Mouse (Mus musculus) erythroid progenitor cell, adult 5-6 weeks (primary cell): ENCODE results near the gene E2f4. TPM values are rescaled to one million over a fixed set of nuclear protein-coding genes. Genes with fewer than 3 reads are reported as not detected.
A peak's percentile ranks its signal among the peaks of the same experiment; 100 is the strongest.

Experiments
- ATAC-seq: replicated peaks from 2 replicates; pipeline ENCODE4 v1.8.0; 2016; ENCODE audit warnings: moderate number of reproducible peaks, mild to moderate bottlenecking, moderate TSS enrichment, inconsistent platforms; ENCODE audit not compliant: poor library complexity, low FRiP score, severe bottlenecking
- total RNA-seq, 2 experiments: library from RNA; stranded (forward) in 1 of 2; stranded (reverse) in 1 of 2; fragments of 150-400 nt in 1 of 2; fragments of 186-747, 209-891 nt in 1 of 2; gene quantifications; 2 replicates each; pipeline versions ENCODE4 v1.2.3 to v1.2.4; 2015 to 2017; ENCODE audit warnings: low replicate concordance in 2 of 2

The E2f4 gene
- total RNA-seq, 2 experiments from 2014 or later = 326 to 674 TPM

GRCm38 (mm10) chr8:105339886-105340635 lies 42.6 kb downstream of the E2f4 start:
- no peak for ATAC-seq

- no peak for ATAC-seq
These were observed 43.9 kb downstream of the E2f4 start for GRCm38 (mm10) chr8:105341399-105341798.

- ATAC-seq = no peak
These were observed 45.3 kb downstream of the E2f4 start for GRCm38 (mm10) chr8:105342768-105343167.

GRCm38 (mm10) chr8:105343791-105344574 lies 46.5 kb downstream of the E2f4 start:
- ATAC-seq = no peak

GRCm38 (mm10) chr8:105345061-105345975 lies 47.9 kb downstream of the E2f4 start:
- no peak for ATAC-seq

GRCm38 (mm10) chr8:105346611-105347427 lies 49.4 kb downstream of the E2f4 start:
- 0 out of 2 replicates have a peak, but pooled peaks have one; percentile 1 for ATAC-seq

- peak; percentile 98 for ATAC-seq
These were observed 50.2 kb downstream of the E2f4 start, which contains the start of gene Fhod1 for GRCm38 (mm10) chr8:105347428-105348221. Gene Fhod1 (minus strand): TSS chr8:105347953.

- no peak for ATAC-seq
These were observed 51.1 kb downstream of the E2f4 start, which contains the start of gene Slc9a5 for GRCm38 (mm10) chr8:105348450-105349095. Gene Slc9a5 (plus strand): TSS chr8:105348843.

- no peak for ATAC-seq
These were observed 51.8 kb downstream of the E2f4 start for GRCm38 (mm10) chr8:105349096-105349771.

GRCm38 (mm10) chr8:105350186-105350585 lies 52.7 kb downstream of the E2f4 start:
- no peak for ATAC-seq

- ATAC-seq = no peak
These were observed 56.2 kb downstream of the E2f4 start for GRCm38 (mm10) chr8:105353583-105354135.

GRCm38 (mm10) chr8:105354549-105354948 lies 57.1 kb downstream of the E2f4 start:
- ATAC-seq = no peak

Other genes with a start within 250 kb of the E2f4 start
- gene Ces3a, start 249.1 kb upstream of the E2f4 start, total RNA-seq (2015; ENCODE audit: low replicate concordance) = not detected in 2 replicates
- gene Ces3a, start 249.1 kb upstream of the E2f4 start, total RNA-seq (2017; ENCODE audit: low replicate concordance) = not detected in 2 replicates
- gene Ces3b, start 213.9 kb upstream of the E2f4 start, total RNA-seq (2015; ENCODE audit: low replicate concordance) = not detected in 2 replicates
- not detected in 2 replicates for gene Ces3b, start 213.9 kb upstream of the E2f4 start, total RNA-seq (2017; ENCODE audit: low replicate concordance)
- not detected in 2 replicates for gene Ces4a, start 165.9 kb upstream of the E2f4 start, total RNA-seq (2015; ENCODE audit: low replicate concordance)
- not detected in 2 replicates for gene Ces4a, start 165.9 kb upstream of the E2f4 start, total RNA-seq (2017; ENCODE audit: low replicate concordance)
- 25.9 and 34.4 TPM in 2 replicates for gene Cbfb, start 127.0 kb upstream of the E2f4 start, total RNA-seq (2015; ENCODE audit: low replicate concordance)
- 18.0 and 29.3 TPM in 2 replicates for gene Cbfb, start 127.0 kb upstream of the E2f4 start, total RNA-seq (2017; ENCODE audit: low replicate concordance)
- 19.8 and 24.3 TPM in 2 replicates for gene D230025D16Rik, start 72.5 kb upstream of the E2f4 start, total RNA-seq (2015; ENCODE audit: low replicate concordance)
- 12.9 and 19.5 TPM in 2 replicates for gene D230025D16Rik, start 72.5 kb upstream of the E2f4 start, total RNA-seq (2017; ENCODE audit: low replicate concordance)
- 1.7 and 2.9 TPM in 2 replicates for gene B3gnt9, start 42.5 kb upstream of the E2f4 start, total RNA-seq (2015; ENCODE audit: low replicate concordance)
- gene B3gnt9, start 42.5 kb upstream of the E2f4 start, total RNA-seq (2017; ENCODE audit: low replicate concordance) = 0.77 TPM in 1 of 2 replicates, not detected in the other
- 5.8 and 6.7 TPM in 2 replicates for gene Tradd, start 33.1 kb upstream of the E2f4 start, total RNA-seq (2015; ENCODE audit: low replicate concordance)
- 2.7 TPM in 1 of 2 replicates, not detected in the other for gene Tradd, start 33.1 kb upstream of the E2f4 start, total RNA-seq (2017; ENCODE audit: low replicate concordance)
- gene Fbxl8, start 33.0 kb upstream of the E2f4 start, total RNA-seq (2015; ENCODE audit: low replicate concordance) = 2.5 TPM in 1 of 2 replicates, not detected in the other
- gene Fbxl8, start 33.0 kb upstream of the E2f4 start, total RNA-seq (2017; ENCODE audit: low replicate concordance) = 0.08 TPM in 1 of 2 replicates, not detected in the other
- not detected in 2 replicates for gene Hsf4, start 27.9 kb upstream of the E2f4 start, total RNA-seq (2015; ENCODE audit: low replicate concordance)
- gene Hsf4, start 27.9 kb upstream of the E2f4 start, total RNA-seq (2017; ENCODE audit: low replicate concordance) = not detected in 2 replicates
- not detected in 2 replicates for gene Nol3, start 21.5 kb upstream of the E2f4 start, total RNA-seq (2015; ENCODE audit: low replicate concordance)
- not detected in 2 replicates for gene Nol3, start 21.5 kb upstream of the E2f4 start, total RNA-seq (2017; ENCODE audit: low replicate concordance)
- gene 4931428F04Rik, start 7.8 kb upstream of the E2f4 start, total RNA-seq (2015; ENCODE audit: low replicate concordance) = 1.7 TPM in 1 of 2 replicates, not detected in the other
- 1.7 TPM in 1 of 2 replicates, not detected in the other for gene 4931428F04Rik, start 7.8 kb upstream of the E2f4 start, total RNA-seq (2017; ENCODE audit: low replicate concordance)
- gene Exoc3l, start 1.6 kb upstream of the E2f4 start, total RNA-seq (2015; ENCODE audit: low replicate concordance) = 3.2 TPM in 1 of 2 replicates, not detected in the other
- 8.5 and 18.6 TPM in 2 replicates for gene Exoc3l, start 1.6 kb upstream of the E2f4 start, total RNA-seq (2017; ENCODE audit: low replicate concordance)
- gene Elmo3, start 7.9 kb downstream of the E2f4 start, total RNA-seq (2015; ENCODE audit: low replicate concordance) = 10.1 and 18.7 TPM in 2 replicates
- 14.0 and 21.9 TPM in 2 replicates for gene Elmo3, start 7.9 kb downstream of the E2f4 start, total RNA-seq (2017; ENCODE audit: low replicate concordance)
- gene Lrrc29, start 28.6 kb downstream of the E2f4 start, total RNA-seq (2015; ENCODE audit: low replicate concordance) = 23.4 and 26.8 TPM in 2 replicates
- 24.8 and 31.7 TPM in 2 replicates for gene Lrrc29, start 28.6 kb downstream of the E2f4 start, total RNA-seq (2017; ENCODE audit: low replicate concordance)
- 67.9 and 68.8 TPM in 2 replicates for gene Tmem208, start 28.7 kb downstream of the E2f4 start, total RNA-seq (2015; ENCODE audit: low replicate concordance)
- 18.1 and 30.2 TPM in 2 replicates for gene Tmem208, start 28.7 kb downstream of the E2f4 start, total RNA-seq (2017; ENCODE audit: low replicate concordance)
- 1.3 and 3.2 TPM in 2 replicates for gene Fhod1, start 50.3 kb downstream of the E2f4 start, total RNA-seq (2015; ENCODE audit: low replicate concordance)
- gene Fhod1, start 50.3 kb downstream of the E2f4 start, total RNA-seq (2017; ENCODE audit: low replicate concordance) = 0.08 and 0.90 TPM in 2 replicates
- 2.9 TPM in 1 of 2 replicates, not detected in the other for gene Slc9a5, start 51.2 kb downstream of the E2f4 start, total RNA-seq (2015; ENCODE audit: low replicate concordance)
- gene Slc9a5, start 51.2 kb downstream of the E2f4 start, total RNA-seq (2017; ENCODE audit: low replicate concordance) = not detected in 2 replicates
- not detected in 2 replicates for gene Plekhg4, start 75.6 kb downstream of the E2f4 start, total RNA-seq (2015; ENCODE audit: low replicate concordance)
- gene Plekhg4, start 75.6 kb downstream of the E2f4 start, total RNA-seq (2017; ENCODE audit: low replicate concordance) = not detected in 2 replicates
- not detected in 2 replicates for gene Kctd19, start 115.8 kb downstream of the E2f4 start, total RNA-seq (2015; ENCODE audit: low replicate concordance)
- not detected in 2 replicates for gene Kctd19, start 115.8 kb downstream of the E2f4 start, total RNA-seq (2017; ENCODE audit: low replicate concordance)
- 1.4 TPM in 1 of 2 replicates, not detected in the other for gene Lrrc36, start 115.9 kb downstream of the E2f4 start, total RNA-seq (2015; ENCODE audit: low replicate concordance)
- gene Lrrc36, start 115.9 kb downstream of the E2f4 start, total RNA-seq (2017; ENCODE audit: low replicate concordance) = 1.2 TPM in 1 of 2 replicates, not detected in the other
- gene Tppp3, start 173.9 kb downstream of the E2f4 start, total RNA-seq (2015; ENCODE audit: low replicate concordance) = 2.5 TPM in 1 of 2 replicates, not detected in the other
- gene Tppp3, start 173.9 kb downstream of the E2f4 start, total RNA-seq (2017; ENCODE audit: low replicate concordance) = 2.2 TPM in 1 of 2 replicates, not detected in the other
- 2.5 TPM in 1 of 2 replicates, not detected in the other for gene Zdhhc1, start 199.2 kb downstream of the E2f4 start, total RNA-seq (2015; ENCODE audit: low replicate concordance)
- 0.39 TPM in 1 of 2 replicates, not detected in the other for gene Zdhhc1, start 199.2 kb downstream of the E2f4 start, total RNA-seq (2017; ENCODE audit: low replicate concordance)
- gene Hsd11b2, start 221.1 kb downstream of the E2f4 start, total RNA-seq (2015; ENCODE audit: low replicate concordance) = not detected in 2 replicates
- not detected in 2 replicates for gene Hsd11b2, start 221.1 kb downstream of the E2f4 start, total RNA-seq (2017; ENCODE audit: low replicate concordance)